Mouse (Mus musculus) bone marrow, adult 2 months (tissue): ENCODE measurements around the gene Trmt1. TPM values are rescaled to one million over a fixed set of nuclear protein-coding genes. Genes with fewer than 3 reads are reported as not detected.

Experiments
- H3K27ac ChIP-seq: fragments of 200-500 bp; 2 replicates; pipeline ENCODE4 v1.5.1; 2012; ENCODE audit warnings: low read depth, mild to moderate bottlenecking, control low read depth, inconsistent platforms, low read length; ENCODE audit not compliant: control insufficient read depth, poor library complexity, insufficient read depth
- H3K4me1 ChIP-seq: fragments of 200-500 bp; 2 replicates; pipeline ENCODE4 v1.6.1; 2011; ENCODE audit warnings: low read length; ENCODE audit not compliant: control insufficient read depth, insufficient read depth
- H3K4me3 ChIP-seq: fragments of 200-500 bp; replicated peaks from 2 replicates; pipeline ENCODE3; 2011; ENCODE audit warnings: mild to moderate bottlenecking, low read depth, low read length, control low read depth; ENCODE audit not compliant: control insufficient read depth
- CTCF ChIP-seq: fragments of 200-500 bp; IDR thresholded peaks from 2 replicates; pipeline ENCODE4 v1.5.1; 2011; ENCODE audit warnings: low read length, control low read depth; ENCODE audit not compliant: control insufficient read depth, insufficient read depth
- POLR2A ChIP-seq: fragments of 200-500 bp; IDR thresholded peaks from 2 replicates; pipeline ENCODE4 v1.6.1; 2011; ENCODE audit warnings: low read depth, mild to moderate bottlenecking, control low read depth, low read length, borderline replicate concordance; ENCODE audit not compliant: control insufficient read depth
- WGBS: fragments of 180-500 bp; shearing (Covaris S2); methylation state at CpG from one replicate; pipeline ENCODE4 v1.1.7; 2018; 5-methylcytosine and 5-hydroxymethylcytosine counted together
- polyA plus RNA-seq: library from polyadenylated mRNA; stranded (reverse); fragments of >200 nt; gene quantifications from 2 replicates; pipeline ENCODE4 v1.2.4, GENCODE M21; 2011; ENCODE audit warnings: low replicate concordance; ENCODE audit not compliant: missing spikeins, insufficient read depth, insufficient read length

Gene Trmt1
- polyA plus RNA-seq, 1 experiment = 134 TPM

DNA sequence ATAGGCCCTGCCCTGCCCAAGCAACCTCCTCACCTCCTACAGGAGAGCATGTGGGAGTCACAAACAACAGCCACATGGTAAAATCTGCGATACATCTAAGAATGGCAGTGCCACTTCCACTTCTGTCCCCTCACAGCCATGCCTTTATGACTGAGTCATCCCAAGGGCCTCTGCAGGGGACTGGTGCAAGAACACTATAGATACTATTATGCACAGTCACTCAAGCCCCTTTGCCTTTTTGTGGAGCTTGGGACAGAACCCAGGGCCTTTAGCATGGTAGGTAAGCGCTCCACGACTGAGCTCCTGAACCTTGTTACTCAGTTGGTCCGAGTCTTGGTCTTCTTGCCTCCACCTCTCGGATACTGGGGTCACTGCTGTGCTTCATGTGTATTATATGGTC, 8.8 kb upstream of the Trmt1 start:
- no peak overlapping the region for H3K4me3 ChIP-seq
- TF ChIP-seq POLR2A (no peak), CTCF (no peak)
- H3K4me1 ChIP-seq = no peaks in the 10 kb centered on the region
- H3K27ac ChIP-seq = no peak overlapping the region
- WGBS = 88% methylated on average over 5 of the region's 5 CpGs

GRCm38 (mm10) chr8:84681476-84681875, 4.6 kb upstream of the Trmt1 start:
- H3K4me1 ChIP-seq = peaks cover 2% of the 10 kb centered on the region; the same call in 1 of the 2 replicates
- 71% methylated on average over 2 of the region's 2 CpGs for WGBS
- H3K27ac ChIP-seq = no peak overlapping the region
- H3K4me3 ChIP-seq = no peak overlapping the region
- TF ChIP-seq CTCF (no peak), POLR2A (no peak)

- H3K27ac ChIP-seq = no peak overlapping the region
- H3K4me1 ChIP-seq = peaks cover 4% of the 10 kb centered on the region; the same call in 1 of the 2 replicates
- no peak overlapping the region for H3K4me3 ChIP-seq
- 33% methylated on average over 2 of the region's 2 CpGs for WGBS
- TF ChIP-seq CTCF = no peak
These were observed 3.9 kb upstream of the Trmt1 start for GRCm38 (mm10) chr8:84682257-84682656.

DNA sequence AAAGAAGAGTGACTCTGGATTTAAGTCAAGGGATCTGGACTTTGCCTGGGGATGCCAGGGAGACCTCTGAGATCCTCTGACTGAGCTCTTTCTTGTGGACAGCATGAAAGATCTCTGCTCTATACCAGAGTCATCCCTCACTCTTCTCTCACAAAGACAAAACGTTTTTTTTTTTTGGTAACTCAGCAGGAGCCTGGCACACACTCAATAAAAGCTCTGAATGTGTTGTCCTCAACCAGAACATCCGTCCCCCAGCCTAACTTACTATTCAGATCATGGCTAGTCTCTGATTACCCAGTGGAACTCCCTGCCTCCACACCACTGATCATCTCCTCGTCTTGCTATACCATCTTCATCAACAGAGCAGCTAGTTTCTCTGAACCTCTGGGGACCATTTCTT, 1.6 kb upstream of the Trmt1 start:
- WGBS = 59% methylated on average over 3 of the region's 3 CpGs
- Histone ChIP-seq H3K27ac (no peak overlapping the region), H3K4me1 (peaks cover 4% of the 10 kb centered on the region; the same call in 1 of the 2 replicates), H3K4me3 (no peak overlapping the region)
- TF ChIP-seq POLR2A = no peak
- no peak for TF ChIP-seq CTCF

- Histone ChIP-seq H3K4me3 (peak overlapping the region; percentile 78), H3K4me1 (peaks cover 4% of the 10 kb centered on the region; the same call in 1 of the 2 replicates), H3K27ac (peak overlapping the region; percentile 89)
- no peak for TF ChIP-seq POLR2A
- TF ChIP-seq CTCF = no peak
- 1% methylated on average over 60 of the region's 62 CpGs for WGBS
These were observed 1.0 kb downstream of the Trmt1 start for GRCm38 (mm10) chr8:84687003-84687704.

GRCm38 (mm10) chr8:84687705-84688100, 1.6 kb downstream of the Trmt1 start, which contains the start of gene Nacc1:
TSS of gene Nacc1 (minus strand) at chr8:84687862.
- peak; percentile 69; the same call in 1 of the 2 replicates for TF ChIP-seq POLR2A
- TF ChIP-seq CTCF = no peak
- H3K4me3 ChIP-seq = peak within 1 kb of the TSS; percentile 78
- H3K4me1 ChIP-seq = peaks cover 4% of the 10 kb centered on the region; the same call in 1 of the 2 replicates
- H3K27ac ChIP-seq = peak within 1 kb of the TSS; percentile 89
- under 1% methylated on average over 37 of the region's 37 CpGs for WGBS

GRCm38 (mm10) chr8:84689091-84689915, 3.2 kb downstream of the Trmt1 start:
- Histone ChIP-seq H3K27ac (no peak overlapping the region), H3K4me3 (peak overlapping the region; percentile 66), H3K4me1 (peaks cover 4% of the 10 kb centered on the region; the same call in 1 of the 2 replicates)
- under 1% methylated on average over 47 of the region's 47 CpGs for whole genome bisulfite sequencing
- no peak for TF ChIP-seq POLR2A
- TF ChIP-seq CTCF = no peak

- peaks cover 5% of the 10 kb centered on the region for H3K4me1 ChIP-seq
- H3K27ac ChIP-seq = no peak overlapping the region
- WGBS = 87% methylated on average over 4 of the region's 4 CpGs
- TF ChIP-seq POLR2A = no peak
- TF ChIP-seq CTCF = no peak
- H3K4me3 ChIP-seq = no peak overlapping the region
These were observed 7.2 kb downstream of the Trmt1 start for GRCm38 (mm10) chr8:84693332-84693731.
